Mouse (Mus musculus) left cerebral cortex, adult 2 months (tissue): Measurements from ENCODE around the gene Zbtb8a. TPM values are rescaled to one million over a fixed set of nuclear protein-coding genes. Genes with fewer than 3 reads are reported as not detected.
"Not testable (repeated sequence)": the region's sequence is repeated elsewhere in the genome, so short reads cannot be mapped to it uniquely, and the experiment has no call there.

ENCODE experiments used
- DNase-seq, 2 experiments: peaks; one replicate each; pipeline ENCODE4 v3.0.0; 2021 to 2022; ENCODE audit warnings: low spot score in 2 of 2, mixed read lengths in 1 of 2; ENCODE audit errors: extremely low spot score in 1 of 2
- H3K27ac ChIP-seq: fragments of 200-600 bp; 2 replicates; pipeline ENCODE4 v1.8.1; 2022
- H3K4me3 ChIP-seq: fragments of 200-600 bp; 2 replicates; pipeline ENCODE4 v1.8.1; 2022
- CTCF ChIP-seq: fragments of 200-600 bp; IDR thresholded peaks from 2 replicates; pipeline ENCODE4 v1.8.1; 2022; ENCODE audit warnings: antibody characterized with exemption, mild to moderate bottlenecking, moderate library complexity
- intact Hi-C: fragments of 180-260 bp; cut with DNase I; formaldehyde crosslinking; loops from one replicate; pipeline ENCODE4 v1.15.1; 2025
- long read RNA-seq, 2 experiments: library from polyadenylated mRNA; stranded (forward); transcript quantifications; one replicate each; pipeline ENCODE4 v2.0.0; 2021; ENCODE audit warnings: borderline mapping rate in 2 of 2
- total RNA-seq, 2 experiments: library from RNA; stranded (reverse); gene quantifications; 2 replicates each; pipeline ENCODE4 v1.2.3; 2021

Zbtb8a gene
- total RNA-seq, result 1 to 10 TPM; 5.1 to 5.8 TPM
- long read RNA-seq, experiment 1, transcript Zbtb8a-201 (5 exons, 2,321 nt), result major isoform, 9 of 12 reads
- long read RNA-seq, experiment 1, partial matches to known transcripts, result 2 of 12 reads
- long read RNA-seq, experiment 1, other reads (novel, unspliced or antisense), result 1 of 12 reads
- long read RNA-seq, experiment 2, transcript Zbtb8a-201 (5 exons, 2,321 nt), result major isoform, 7 of 8 reads
- long read RNA-seq, experiment 2, partial matches to known transcripts, result 1 of 8 reads
- long read RNA-seq, experiment 2, other reads (novel, unspliced or antisense), result 0 of 8 reads

DNA sequence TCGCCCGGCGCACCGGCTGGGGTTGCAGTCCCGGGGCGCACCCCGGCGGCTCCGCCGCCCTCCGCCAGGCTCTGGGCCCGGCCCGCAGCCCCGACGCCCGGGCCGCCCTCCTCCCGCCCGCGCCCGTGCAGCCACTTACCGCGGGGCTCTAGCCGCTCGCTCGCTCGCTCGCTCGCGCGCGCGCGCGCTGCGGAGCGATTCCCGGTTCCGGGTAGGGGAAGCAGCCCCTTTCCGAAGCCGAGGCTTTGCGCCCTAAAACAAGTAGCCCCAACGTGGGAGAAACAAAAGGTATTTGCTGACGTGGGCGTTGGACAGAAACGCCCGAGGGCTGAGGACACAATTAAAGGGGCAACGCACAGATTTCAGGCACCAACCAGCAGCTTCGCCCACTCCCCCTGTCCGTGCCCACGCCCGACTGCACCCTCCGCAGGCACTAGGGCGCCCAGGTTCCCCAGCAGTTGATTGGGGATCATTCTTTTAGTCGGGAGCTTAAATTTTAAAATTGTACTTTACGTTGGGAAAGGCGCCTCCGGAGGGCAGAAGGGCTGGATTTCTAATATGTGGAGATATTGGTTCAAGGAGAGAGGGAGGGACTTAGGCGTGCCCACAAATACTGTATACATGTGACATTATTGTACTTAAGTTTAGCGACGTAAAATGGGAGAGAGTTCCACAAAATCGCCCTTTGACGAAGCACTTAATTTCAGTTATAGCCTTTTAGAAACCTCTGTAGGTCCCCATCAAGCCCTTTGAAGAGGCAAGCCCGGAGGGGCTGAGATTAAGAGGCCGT lies at the start of gene Zbtb8a:
Gene Zbtb8a (minus strand): TSS at position 516 of the 790 bp plus-strand sequence.
- DNase-seq, result peak; percentile 34 to 35
- no peak; the same call in none of the 2 replicates for TF ChIP-seq CTCF
- Histone ChIP-seq H3K4me3 (peak within 1 kb of the TSS; percentile 68), H3K27ac (peak within 1 kb of the TSS; percentile 83)
- intact Hi-C loops, result no loop called here

DNA sequence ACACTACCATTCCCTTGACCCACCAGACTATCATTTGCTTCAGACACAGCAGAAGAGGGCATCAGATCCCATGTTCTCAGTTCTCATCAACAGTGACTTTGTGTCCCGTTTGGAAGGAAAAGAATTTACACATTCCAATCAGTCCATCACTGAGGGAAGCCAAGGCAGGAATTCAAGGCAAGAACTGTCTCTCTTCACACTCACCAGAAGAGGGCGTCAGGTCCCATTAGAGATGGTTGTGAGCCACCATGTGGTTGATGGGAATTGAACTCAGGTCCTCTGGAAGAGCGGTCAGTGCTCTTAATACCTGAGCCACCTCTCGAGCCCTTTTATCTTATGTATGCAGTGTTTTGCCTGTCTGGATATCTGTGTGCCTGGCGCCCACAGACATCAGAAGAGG lies 40.4 kb upstream of the Zbtb8a start:
- Histone ChIP-seq H3K4me3 (no peak overlapping the region), H3K27ac (no peak overlapping the region)
- no peak for DNase-seq
- intact Hi-C loops, result no loop called here
- TF ChIP-seq CTCF, result no peak

DNA sequence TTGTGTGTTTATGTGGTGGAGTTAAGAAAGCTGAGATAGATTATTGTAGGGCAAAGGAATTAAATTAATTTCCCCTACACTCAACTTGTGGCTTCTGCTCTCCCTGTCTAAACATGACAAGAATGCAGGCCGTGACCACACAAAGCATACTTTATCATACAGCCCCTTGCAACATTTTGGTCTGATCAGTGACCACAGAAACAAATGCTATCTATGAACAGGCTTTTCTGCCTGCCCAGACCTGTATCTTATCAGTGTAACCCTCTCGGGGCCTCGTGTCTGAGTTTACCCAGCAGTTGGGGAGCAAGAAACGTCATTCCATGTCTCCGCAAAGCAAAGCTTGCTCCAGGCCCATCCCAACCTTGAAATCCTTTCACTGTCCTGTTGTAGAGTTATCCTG lies 38.6 kb upstream of the Zbtb8a start:
- DNase-seq, result no peak
- Histone ChIP-seq H3K27ac (no peak overlapping the region), H3K4me3 (no peak overlapping the region)
- intact Hi-C loops, result no loop called here
- TF ChIP-seq CTCF, result no peak

DNA sequence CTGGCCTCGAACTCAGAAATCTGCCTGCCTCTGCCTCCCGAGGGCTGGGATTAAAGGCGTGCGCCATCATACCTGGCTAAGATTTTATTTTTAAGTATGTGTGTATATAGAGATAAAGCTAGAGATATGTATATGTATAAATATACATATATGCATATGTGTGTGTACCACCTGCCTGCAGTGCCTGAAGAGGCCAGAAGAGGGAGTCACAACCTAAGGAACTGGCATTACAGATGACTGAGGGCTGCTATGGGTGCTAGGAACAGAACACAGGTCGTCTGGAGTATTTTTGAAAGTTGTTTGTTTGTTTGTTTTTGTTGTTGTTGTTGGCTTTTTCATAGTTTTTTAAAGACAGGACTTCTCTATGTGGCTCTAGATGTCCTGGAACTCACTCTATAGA lies 38.0 kb upstream of the Zbtb8a start:
- no peak; the same call in 1 of the 2 replicates for TF ChIP-seq CTCF
- Histone ChIP-seq H3K27ac (no peak overlapping the region), H3K4me3 (no peak overlapping the region)
- DNase-seq, result no peak
- intact Hi-C loops, result no loop called here

DNA sequence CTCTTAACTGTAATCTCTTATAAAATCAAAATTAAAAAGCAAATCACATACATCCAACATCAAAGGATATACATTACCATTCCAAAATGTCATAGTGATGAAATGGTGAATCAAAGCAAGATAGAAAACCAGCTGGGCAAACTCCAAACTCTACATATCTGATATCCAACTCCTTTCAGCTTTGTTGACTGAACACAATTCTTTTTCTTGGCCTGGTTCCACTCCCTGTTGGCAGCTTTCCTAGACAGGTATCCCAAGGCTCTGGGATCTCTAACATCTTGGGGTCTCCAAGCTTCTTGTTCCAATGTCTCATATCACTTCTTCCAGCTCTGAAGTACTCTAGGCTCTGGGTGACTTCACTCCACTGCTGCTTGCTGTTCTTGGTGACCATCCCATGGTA lies 33.1 kb upstream of the Zbtb8a start:
- intact Hi-C loops, result no loop called here
- no peak overlapping the region for H3K27ac ChIP-seq
- H3K4me3 ChIP-seq, result no peak overlapping the region
- no peak for TF ChIP-seq CTCF
- no peak for DNase-seq

DNA sequence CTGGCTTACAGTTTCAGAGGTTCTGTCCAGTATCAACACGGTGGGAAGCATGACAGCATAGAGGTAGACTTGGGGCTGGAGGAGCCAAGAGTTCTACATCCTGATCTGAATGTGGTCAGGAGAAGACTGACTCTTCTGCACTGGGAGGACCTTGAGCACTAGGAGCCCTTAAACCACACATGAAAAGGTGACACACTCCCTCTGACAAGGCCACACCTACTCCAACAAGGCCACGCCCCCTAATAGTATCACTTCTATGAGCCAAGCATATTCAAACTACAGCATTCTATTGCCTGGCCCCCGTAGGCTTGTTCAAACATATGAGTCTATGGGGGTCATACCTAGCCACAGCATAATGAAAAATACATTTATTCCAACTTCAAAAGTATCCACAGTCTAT lies 32.6 kb upstream of the Zbtb8a start:
- DNase-seq, H3K4me3 ChIP-seq, intact Hi-C loops, H3K27ac ChIP-seq: not testable (repeated sequence)

DNA sequence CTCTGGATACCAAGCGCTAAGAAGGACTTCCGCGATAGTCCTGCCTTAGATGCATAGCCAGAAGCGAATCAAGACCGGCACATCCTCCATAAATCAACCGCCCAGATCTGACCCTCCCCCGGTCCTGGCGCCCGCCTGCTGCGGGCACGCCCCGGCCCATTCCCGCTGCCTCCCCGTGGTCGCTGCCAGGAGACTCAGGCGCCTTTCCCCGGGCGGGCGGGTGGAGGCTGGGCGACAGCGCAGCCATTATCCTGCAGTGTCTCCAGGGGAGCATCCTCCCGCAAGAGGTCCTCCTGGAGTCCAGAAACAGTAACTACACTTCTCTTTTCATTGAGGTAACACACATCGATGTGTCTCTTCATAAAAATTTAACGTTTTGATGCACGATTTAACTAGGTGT lies 28.5 kb upstream of the Zbtb8a start:
- peak; percentile 61 for TF ChIP-seq CTCF
- peak; percentile 25 to 26 for DNase-seq
- Histone ChIP-seq H3K4me3 (peak overlapping the region; percentile 51), H3K27ac (peak overlapping the region; percentile 38; the same call in 1 of the 2 replicates)
- intact Hi-C loops, result loop anchor here (2.0 kb wide), 1 partner anchor 56 kb away; no protein-coding TSS in a partner anchor

DNA sequence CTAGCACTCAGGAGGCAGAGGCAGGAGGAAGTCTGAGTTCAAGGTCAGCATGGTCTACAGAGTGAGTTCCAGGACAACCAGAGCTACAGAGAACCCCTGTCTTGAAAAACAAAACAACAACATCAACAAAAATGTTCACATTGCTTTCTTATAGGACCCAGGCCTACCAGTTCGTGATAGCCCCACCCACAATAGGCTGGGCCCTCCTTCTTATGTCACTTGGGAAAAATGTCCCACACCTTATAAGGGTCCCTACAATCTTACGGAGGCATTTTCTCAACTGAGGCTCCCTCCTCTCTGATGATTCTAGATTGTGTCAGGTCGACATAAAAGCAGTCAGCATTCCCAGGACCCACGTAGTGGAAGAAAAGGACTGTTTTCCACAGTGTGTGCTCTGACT lies 21.9 kb upstream of the Zbtb8a start:
- Histone ChIP-seq H3K27ac (no peak overlapping the region), H3K4me3 (no peak overlapping the region)
- intact Hi-C loops, result no loop called here
- no peak for DNase-seq
- TF ChIP-seq CTCF, result no peak

DNA sequence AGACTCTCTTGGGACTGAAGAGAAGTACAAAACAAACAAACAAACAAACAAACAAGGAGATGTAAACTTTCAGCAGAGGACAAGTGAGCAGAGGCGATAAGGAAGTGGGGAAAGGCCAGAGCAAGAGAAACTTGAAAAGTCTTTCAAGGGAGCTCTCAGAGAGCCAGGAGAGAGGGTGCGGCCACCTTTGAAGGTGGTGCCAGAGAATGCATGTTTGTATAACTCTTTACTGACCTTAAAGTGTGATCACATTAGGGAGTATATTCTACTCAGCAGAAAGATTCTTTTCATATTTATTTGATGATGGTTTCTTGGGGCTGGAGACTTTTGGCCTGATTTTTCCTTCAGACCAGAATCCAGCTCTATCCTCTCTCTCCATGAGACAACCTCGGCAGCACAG lies 19.0 kb upstream of the Zbtb8a start:
- intact Hi-C loops, result no loop called here
- no peak for DNase-seq
- no peak overlapping the region for H3K27ac ChIP-seq
- TF ChIP-seq CTCF, result no peak
- no peak overlapping the region for H3K4me3 ChIP-seq

DNA sequence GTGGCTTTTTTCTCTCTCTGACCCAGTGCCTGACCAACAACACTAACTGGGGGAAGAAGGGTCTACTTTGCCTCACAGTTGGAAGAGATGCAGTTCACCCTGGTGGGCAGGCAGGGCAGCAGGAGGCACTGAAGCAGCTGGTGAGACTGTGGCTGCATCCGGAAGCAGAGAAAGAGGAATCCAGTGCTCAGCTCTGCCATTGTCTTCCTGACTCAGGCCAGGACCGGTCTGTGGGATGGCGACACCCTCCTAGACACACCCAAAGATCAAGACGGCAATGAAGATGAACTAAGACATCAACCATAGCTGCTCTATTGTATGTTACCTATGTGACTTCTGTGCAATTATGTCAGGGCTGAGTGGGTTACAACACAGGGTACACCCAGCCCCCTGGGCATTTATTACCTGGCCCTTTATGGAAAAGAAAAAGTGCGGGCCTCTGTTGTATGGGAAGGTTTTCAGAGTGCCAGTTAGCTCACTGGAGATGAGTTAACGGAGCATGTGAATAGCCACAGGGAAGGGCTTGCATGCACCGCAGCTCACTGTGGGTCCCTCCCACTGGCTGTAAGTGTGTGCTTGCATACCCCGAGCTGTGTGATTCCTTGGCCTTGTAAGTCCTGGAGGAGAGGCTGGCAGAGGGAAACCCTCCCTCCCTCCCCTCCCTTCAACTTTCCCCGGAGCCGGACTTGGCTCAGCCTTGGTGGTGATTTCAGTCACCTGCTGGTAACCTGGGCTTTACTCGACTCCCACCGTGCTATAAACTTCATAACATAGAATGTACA lies 16.4 kb upstream of the Zbtb8a start:
- DNase-seq, result no peak
- TF ChIP-seq CTCF, result no peak
- no peak overlapping the region for H3K27ac ChIP-seq
- no peak overlapping the region for H3K4me3 ChIP-seq
- intact Hi-C loops, result no loop called here

DNA sequence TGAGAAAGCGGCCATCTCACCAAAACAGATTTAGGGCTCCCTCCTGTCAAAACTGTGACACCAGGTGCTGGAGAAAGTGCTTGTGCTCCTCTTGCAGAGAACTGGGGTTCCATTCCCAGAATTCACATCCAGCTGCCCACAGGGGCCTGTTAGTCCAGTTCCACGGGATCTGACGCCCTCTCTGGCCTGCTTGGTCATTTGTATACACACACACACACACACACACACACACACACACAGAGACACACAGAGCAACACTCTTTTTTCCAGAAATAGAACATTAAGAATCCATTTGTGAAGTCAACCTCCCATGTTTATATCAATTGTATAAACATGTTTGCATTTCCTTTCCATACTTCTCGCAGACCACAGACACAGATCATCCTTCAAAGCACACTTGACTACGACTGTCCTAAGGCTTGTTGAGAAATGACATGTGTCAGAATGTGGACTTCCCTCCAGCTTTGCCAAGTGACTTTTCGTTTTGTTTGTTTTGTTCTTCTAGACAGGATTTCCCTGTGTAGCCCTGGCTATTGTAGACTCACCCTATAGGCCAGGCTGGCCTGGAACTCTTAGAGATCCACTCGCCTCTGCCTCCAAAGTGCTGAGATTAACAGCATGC lies 13.1 kb upstream of the Zbtb8a start:
- TF ChIP-seq CTCF, result no peak
- Histone ChIP-seq H3K4me3 (no peak overlapping the region), H3K27ac (no peak overlapping the region)
- intact Hi-C loops, result no loop called here
- DNase-seq, result no peak

DNA sequence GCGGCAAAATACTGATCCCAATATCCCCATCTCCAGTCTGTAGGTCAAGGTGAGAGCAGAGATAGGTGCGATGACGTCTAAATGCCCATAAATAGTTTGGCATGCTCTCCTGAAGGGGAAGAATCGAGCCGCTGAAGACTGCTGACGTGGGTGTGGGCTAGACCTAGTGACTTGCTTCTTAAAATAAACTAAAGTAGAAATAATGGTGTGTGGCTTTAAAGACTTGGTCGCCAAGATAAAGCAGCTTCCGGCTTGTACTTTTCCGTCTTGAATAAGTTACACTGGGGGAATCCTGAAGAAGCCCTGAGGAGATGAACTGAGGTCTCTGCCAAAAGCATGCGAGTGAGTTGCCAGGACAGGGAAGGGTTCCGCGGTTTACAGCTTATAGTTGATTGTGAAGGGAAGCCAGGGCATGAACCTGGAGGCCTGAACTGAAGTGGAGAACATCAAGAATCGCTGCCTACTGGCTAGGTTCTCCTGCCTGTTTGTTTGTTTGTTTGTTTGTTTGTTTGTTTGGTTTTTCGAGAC lies 12.4 kb upstream of the Zbtb8a start:
- no peak overlapping the region for H3K27ac ChIP-seq
- no peak for TF ChIP-seq CTCF
- intact Hi-C loops, result no loop called here
- no peak overlapping the region for H3K4me3 ChIP-seq
- no peak for DNase-seq
